Mouse (Mus musculus) layer of hippocampus, postnatal 36 days (tissue): ENCODE results near the gene Olfr138. TPM values are rescaled to one million over a fixed set of nuclear protein-coding genes. Genes with fewer than 3 reads are reported as not detected.

Experiments
- DNase-seq, 2 experiments: peaks; one replicate each; pipeline ENCODE4 v3.0.0; 2022
- total RNA-seq, 2 experiments: library from RNA; stranded (reverse); gene quantifications; 2 replicates each; pipeline ENCODE4 v1.2.3; 2021

Olfr138 gene
- total RNA-seq: not detected

GRCm38 (mm10) chr17:38260735-38261134 is at the start of gene Olfr138:
TSS of gene Olfr138 (plus strand) at chr17:38261035.
- no peak for DNase-seq

GRCm38 (mm10) chr17:38307470-38307869 is 46.6 kb downstream of the Olfr138 start, which contains the start of gene Olfr137:
TSS of gene Olfr137 (minus strand) at chr17:38307570.
- no peak for DNase-seq

Other genes starting within 250 kb of the Olfr138 start
- not detected for gene Olfr129, start 201.0 kb upstream of the Olfr138 start, total RNA-seq
- not detected for gene Olfr130, start 197.1 kb upstream of the Olfr138 start, total RNA-seq
- not detected for gene Olfr131, start 172.3 kb upstream of the Olfr138 start, total RNA-seq
- gene Olfr132, start 126.5 kb upstream of the Olfr138 start, total RNA-seq: not detected
- gene Olfr133, start 115.8 kb upstream of the Olfr138 start, total RNA-seq: not detected
- gene Olfr134, start 89.6 kb upstream of the Olfr138 start, total RNA-seq: not detected
- not detected for gene Olfr135, start 56.7 kb upstream of the Olfr138 start, total RNA-seq
- not detected for gene Olfr137, start 46.5 kb downstream of the Olfr138 start, total RNA-seq
- not detected for gene Olfr136, start 68.8 kb downstream of the Olfr138 start, total RNA-seq
- gene Esp36, start 159.2 kb downstream of the Olfr138 start, total RNA-seq: not detected